Mouse (Mus musculus): ENCODE results near the gene Zfp788. TPM values are rescaled to one million over a fixed set of nuclear protein-coding genes. Genes with fewer than 3 reads are reported as not detected.

The Zfp788 gene
- polyA plus RNA-seq, 1 experiment from 2014 or later, result 22.8 TPM

Other genes with a start within 250 kb of the Zfp788 start
- gene AI987944, start 239.8 kb upstream of the Zfp788 start, polyA plus RNA-seq (2015; fragmentation: Nextera tagmentation; extraction: Ambion mirVana), result 7.4 and 9.4 TPM in 2 replicates
- gene Vmn2r57, start 184.5 kb upstream of the Zfp788 start, polyA plus RNA-seq (2015; fragmentation: Nextera tagmentation; extraction: Ambion mirVana), result 0.19 and 0.34 TPM in 2 replicates
- gene Gm20449, start 133.8 kb upstream of the Zfp788 start, polyA plus RNA-seq (2015; fragmentation: Nextera tagmentation; extraction: Ambion mirVana), result 0.09 and 0.12 TPM in 2 replicates
- gene AW146154, start 133.3 kb upstream of the Zfp788 start, polyA plus RNA-seq (2015; fragmentation: Nextera tagmentation; extraction: Ambion mirVana), result 4.1 and 4.3 TPM in 2 replicates
- not detected in 2 replicates for gene Gm6871, start 59.5 kb upstream of the Zfp788 start, polyA plus RNA-seq (2015; fragmentation: Nextera tagmentation; extraction: Ambion mirVana)
- 16.5 and 17.2 TPM in 2 replicates for gene 2610021A01Rik, start 34.0 kb upstream of the Zfp788 start, polyA plus RNA-seq (2015; fragmentation: Nextera tagmentation; extraction: Ambion mirVana)
- gene Vmn2r58, start 239.5 kb downstream of the Zfp788 start, polyA plus RNA-seq (2015; fragmentation: Nextera tagmentation; extraction: Ambion mirVana), result not detected in 2 replicates

Data from midbrain, embryonic 13.5 days (tissue).